Mouse (Mus musculus) adrenal gland, postnatal 14 days (tissue): ENCODE results near the gene Pafah1b3. TPM values are rescaled to one million over a fixed set of nuclear protein-coding genes. Genes with fewer than 3 reads are reported as not detected.
A peak's percentile ranks its signal among the peaks of the same experiment; 100 is the strongest.
"Not testable (repeated sequence)": the region's sequence is repeated elsewhere in the genome, so short reads cannot be mapped to it uniquely, and the experiment has no call there.

ENCODE experiments used
- DNase-seq: peaks from one replicate; pipeline ENCODE4 v3.0.0; 2021; ENCODE audit warnings: mixed read lengths
- total RNA-seq: library from RNA; stranded (reverse); gene quantifications from 2 replicates; pipeline ENCODE4 v1.2.3, GENCODE M21; 2021

Gene Pafah1b3
- total RNA-seq, 1 experiment from 2014 or later: 31.5 TPM

DNA sequence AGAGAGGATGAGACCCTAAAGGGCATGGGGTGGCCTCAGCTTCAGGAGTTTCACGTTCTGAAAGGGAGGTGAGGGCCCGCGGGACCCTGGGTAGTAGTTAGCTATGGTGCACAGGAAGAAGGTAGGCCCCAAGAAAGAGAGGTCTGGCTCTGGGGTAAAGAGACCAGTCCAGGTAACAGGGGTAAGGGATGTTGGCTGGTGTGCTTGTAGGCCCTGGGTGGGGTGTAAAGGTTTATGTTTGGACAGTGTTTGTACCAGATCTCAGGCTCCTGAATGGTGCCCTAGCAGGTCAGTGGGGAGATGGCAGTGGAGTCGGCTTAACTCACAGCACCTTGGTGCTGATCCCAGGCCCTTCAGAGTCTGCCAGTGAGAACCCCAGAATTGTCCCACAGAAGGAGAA lies 28.8 kb downstream of the Pafah1b3 start:
- DNase-seq: no peak

DNA sequence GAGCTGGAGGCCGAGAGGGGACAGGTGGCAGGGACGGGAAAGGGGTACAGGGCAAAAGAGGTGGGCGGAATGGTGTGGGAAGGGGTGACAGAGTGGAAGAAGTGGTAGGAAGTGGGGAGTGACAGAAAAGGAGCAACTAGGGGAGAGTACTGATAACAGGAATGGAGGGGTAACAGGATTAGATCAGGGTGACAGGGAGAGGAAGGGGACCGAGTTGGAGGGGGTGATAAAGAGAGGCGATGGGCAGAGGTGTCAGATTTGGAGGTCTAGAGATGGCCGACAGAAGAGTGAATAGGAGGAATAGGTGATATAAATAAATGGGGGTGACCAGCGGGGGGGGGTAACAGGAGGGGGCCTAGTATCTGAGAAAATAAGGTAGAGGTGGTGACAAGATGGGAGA lies 29.2 kb downstream of the Pafah1b3 start:
- no peak for DNase-seq

DNA sequence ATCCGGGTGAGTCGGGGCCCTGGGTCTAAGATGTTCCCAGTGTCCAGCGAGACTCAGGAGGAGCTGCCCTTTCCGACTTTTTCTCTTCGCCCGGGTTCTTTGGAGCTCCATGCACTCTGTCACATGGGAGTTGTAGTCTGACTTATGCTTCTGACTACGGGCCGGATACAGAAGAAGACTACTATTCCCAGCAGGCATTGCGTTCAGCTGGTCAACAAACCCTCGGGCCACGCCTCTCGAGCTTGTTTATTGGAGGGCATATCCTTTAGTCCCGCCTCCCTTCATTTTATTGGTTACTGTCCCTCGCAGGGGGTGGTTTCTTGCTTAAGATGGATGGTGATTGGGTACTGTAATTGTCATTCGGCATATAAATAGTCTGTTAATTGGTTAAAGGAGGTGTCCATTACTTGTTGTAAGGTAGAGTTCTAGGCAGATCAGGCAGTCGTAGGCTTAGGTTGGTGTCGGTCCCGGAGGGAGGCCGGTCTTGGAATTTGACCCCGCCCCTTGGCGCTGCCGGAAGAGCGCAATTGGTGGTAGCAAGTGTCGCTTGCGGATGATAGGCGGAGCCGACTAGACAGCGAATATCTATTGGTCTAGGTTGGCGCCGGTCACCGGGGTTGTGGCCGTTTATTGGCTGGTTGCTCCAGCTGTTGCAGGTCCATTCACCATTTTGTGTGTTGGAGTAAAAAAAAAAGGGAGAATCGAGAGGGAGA lies 29.9 kb downstream of the Pafah1b3 start:
- DNase-seq: peak; percentile 99

DNA sequence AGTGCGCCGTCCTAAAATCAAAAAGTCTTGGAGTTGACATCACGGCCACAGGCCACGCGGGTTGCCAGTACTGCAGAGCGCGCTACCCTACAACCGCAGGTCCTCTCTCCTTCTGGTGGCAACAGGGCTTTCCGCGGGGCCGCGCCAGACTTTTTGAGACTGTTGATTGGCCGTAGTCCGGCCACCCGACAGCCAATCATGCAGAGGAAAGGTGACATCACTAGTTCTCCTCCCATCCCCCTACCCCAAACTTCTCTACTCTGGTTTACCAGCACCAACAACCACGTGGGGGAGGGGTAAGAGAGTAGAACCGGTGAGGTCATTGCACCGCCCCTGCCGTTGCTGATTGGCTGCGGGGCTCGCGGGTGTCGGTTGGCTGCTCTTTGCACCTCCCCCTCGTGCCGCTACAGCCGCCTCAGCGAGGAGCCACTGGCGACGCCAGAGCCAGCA lies 30.5 kb downstream of the Pafah1b3 start, which contains the start of gene Cic:
Gene Cic, plus strand, starts transcription at position 404 of the 450 bp plus-strand sequence.
- DNase-seq: peak; percentile 99

DNA sequence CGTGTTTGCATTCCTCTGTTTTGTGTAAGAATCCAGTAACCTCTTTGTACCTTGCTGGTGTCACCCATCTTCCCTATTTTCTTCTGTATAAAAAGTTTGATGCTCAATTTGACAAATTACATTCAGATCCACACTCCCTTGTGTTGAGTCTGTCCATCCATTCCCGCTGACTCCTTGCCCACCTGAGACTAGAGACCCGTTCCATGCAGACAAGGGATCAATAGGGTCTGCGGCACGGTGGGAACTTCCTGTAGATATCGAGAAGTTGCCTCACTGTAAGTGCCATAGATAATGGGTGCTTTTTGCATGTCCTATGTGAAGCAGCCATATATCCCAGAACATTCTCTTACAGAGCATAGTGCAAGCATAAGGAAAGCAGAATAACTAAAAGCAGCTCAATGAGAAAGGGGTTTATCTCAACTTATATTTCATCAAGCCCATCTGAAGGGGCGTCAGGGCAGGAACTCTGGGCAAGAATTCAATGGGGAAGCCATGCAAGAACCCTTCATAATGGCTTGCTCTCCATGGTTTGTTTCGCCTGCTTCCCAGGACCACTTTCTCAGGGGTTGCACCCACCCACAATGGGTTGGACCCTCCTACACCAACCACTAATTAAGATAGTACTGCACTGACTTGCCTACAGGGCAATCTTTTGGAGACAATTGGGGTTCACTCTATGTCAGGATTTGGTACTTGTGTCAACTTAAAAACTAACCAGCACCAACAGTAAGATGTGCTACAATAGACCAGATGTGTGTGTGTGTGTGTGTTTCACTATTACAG lies 31.4 kb downstream of the Pafah1b3 start:
- DNase-seq: no peak

DNA sequence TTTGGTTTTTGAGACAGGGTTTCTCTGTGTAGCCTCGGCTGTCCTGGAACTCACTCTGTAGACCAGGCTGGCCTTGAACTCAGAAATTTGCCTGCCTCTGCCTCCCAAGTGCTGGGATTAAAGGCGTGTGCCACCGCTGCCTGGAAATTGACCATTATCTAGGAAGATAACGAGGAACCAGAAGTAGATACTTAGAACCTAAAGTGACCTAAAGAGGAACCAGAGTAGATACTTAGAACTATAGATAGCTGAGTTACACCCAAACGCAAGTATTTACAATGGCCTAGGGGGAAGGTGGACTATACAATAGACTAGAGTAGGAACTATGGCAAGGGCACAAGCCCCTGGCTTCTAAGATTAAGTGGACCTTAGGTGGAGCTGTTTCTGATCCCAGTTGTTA lies 32.0 kb downstream of the Pafah1b3 start:
- DNase-seq: not testable (repeated sequence)

DNA sequence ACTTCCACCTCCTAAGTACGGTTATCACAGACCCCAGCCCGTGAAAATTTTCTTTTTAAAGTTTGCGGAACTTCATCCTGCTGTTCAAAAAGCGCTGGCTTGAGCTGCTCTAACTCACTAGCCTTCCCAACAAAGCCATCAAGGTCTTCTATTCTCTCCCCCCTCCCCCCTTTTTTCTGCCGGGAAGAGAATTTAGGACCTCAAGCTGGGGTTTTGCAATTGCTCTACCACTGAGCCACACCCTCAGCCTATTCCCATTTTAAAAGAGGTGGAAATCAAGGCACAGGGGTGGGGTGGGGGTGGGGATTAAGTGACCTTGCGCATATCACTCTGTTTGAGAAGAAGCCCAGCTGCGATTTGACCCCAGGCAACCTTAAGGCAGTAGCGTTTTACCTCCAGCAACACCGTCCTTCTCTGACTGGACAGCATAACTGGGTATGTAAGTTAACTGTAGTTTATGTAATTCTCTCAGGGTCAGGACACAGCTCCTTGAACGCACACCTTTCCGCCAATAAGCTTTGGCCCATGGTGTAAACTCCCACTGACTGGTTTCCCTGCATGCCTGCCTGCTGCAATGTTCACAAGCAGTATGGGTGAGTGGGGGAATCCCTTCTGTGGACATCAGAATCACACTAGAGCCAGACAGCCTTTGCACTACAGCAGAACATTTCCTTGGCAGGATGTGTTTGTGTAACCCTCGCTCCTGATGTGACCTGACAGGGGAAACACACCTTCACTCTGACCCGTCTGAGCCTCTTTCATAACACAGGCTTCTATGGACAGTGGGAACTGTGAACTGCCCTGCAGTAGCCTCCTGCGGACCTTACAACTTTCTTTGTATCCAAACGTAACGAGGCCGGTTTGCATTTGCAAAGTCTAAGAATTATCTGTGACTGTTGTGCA lies 33.6 kb downstream of the Pafah1b3 start:
- DNase-seq: no peak

DNA sequence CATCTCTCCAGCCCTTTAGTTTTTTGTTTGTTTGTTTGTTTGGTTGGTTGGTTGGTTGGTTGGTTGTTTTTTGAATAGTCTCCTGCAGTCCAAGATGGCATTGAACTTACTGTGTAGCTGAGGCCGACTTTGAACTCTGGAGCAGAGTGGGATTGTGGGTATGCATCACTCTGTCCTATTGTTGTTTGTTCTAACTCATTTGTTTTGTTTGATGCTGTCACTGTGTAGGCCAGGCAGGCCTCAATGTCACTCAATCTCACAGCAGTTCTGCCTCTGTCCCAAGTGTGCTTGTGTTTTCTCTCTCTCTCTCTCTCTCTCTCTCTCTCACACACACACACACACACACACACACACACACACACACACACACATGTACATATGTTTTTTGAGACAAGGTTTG lies 35.9 kb downstream of the Pafah1b3 start:
- DNase-seq: no peak

DNA sequence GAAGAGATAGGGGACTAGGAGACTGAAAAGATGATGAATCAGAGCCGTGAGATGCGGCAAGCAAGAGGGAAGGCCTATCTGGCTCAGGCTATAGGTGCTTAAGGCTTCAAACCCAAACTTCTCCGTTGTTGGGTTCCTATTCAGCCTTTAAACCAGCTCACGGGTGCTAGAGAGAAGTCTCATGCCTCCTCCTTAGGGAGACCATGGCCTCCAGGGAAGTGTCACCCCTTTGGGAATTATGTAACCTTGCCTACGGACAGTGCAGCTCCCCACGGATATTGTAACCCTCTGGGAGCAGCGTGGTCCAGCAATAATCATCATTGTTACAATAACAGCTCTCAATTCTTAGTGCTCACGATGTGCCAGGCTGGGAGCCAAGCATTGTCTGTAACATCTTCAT lies 46.0 kb downstream of the Pafah1b3 start:
- no peak for DNase-seq

DNA sequence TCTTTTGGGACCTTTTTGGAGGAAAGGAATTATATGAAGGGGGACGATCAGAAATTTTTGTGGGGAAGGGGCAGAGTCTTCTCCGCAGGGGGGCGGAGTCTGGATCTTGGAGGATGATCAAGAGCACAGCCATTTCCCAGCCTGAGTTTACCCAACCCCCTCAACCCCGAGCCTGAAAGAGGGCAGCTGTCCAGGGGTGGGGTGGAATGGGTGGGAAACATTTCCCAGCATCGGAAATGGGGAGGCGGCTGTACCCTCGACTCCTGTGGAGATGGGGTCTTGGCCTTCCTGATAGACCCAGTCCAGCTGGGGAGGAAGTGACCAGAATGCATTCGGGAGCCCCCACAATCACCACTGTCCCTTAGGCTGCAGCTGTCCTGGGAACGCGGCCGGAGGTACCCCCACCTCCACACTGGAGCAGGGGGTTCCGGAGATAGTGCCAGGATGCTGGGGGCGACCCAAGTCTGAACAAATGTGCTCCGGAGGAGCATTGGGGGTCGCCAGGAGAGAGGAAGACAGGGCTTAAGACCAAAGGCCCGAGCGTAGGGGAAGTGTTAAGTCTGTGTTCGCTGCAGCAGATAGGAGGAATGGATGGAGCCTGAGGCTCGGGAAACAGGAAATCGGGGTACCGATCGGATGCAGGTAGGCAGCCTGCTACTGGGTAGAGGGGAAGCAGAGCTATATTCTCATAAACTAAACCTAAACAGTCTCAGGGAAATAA lies 46.6 kb downstream of the Pafah1b3 start:
- peak; percentile 66 for DNase-seq

DNA sequence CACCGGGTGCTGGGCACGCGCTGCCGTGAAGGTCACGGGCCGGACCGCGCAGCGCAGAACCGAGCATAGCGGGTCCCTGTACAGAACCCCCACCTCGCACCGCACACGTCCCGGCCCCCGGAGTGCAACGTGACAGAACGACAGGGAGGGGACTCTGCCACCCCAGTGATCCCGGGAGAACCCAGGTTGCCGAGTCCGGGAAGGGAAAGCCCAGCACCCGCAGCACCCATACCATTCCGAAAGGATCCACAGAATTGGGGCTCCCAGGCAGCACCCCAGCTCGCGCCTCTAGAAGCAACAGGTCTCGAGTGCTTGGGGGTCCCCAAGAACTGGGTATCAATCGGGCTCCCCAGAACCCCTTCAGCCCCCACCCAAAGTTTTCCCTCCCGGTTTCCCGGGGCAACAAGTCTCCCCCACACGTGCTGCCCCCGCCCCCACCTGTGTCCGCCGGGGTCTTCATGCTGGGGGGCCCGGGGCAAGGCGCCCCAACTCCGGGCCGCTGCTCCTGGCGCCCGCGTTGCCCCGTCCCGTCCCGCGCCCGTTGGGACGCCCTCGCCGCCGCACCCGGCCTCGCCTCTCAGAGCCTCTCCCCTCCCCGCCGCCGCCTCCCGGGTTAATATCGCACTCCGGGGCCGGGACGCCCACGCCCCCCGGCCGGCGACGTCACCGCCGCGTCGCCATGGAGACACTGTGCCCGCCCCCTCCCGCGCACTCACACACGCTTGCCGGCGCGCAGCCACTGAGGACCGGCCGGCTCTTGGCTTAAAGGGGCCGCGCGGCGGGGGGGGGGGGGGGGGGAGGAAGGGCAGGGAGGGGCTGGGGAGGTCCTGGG lies 47.4 kb downstream of the Pafah1b3 start, which contains the start of gene Erf:
Gene Erf, minus strand, starts transcription at position 621 of the 832 bp plus-strand sequence.
- peak; percentile 98 for DNase-seq

DNA sequence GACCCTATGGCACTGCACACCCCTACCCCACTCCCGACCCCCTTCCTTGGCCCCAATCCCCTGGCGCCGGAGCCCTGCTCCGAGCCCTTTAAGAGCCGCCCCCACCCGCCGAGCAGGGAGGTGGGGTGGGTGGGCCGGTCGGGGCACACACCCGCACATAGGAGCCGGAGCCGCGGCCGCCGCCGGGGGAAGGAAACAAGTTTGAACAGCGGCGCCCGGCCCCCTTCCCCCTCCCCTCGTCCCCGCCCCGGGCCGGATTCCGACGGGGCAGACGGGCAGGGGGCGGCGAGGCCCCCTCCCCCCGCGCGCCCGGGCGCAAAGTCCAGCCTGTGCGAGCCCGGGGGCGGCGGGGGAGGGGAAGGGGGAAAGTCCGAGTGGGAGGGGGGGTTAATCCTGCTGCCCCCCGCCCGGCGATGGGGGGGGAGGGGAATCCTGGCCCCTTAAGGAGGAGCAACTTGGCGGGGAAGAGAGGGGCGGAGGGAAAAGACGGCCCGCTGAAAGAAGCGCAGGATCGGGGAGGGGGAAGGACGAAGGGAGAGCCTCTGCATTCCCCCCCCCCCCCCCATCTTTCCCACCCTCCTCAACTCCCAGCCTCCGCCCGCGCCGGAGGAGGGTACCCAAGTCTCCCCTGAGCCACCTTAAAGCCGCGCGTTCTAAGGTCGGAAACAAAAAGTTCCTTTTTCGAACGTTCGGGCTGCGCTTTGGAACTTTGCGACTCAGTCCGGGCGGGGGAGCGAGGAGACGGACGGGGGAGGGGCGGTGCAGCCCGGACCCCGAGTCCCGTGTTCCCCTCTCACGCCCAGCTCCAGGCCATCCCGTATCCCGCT lies 48.3 kb downstream of the Pafah1b3 start:
- DNase-seq: peak; percentile 86

DNA sequence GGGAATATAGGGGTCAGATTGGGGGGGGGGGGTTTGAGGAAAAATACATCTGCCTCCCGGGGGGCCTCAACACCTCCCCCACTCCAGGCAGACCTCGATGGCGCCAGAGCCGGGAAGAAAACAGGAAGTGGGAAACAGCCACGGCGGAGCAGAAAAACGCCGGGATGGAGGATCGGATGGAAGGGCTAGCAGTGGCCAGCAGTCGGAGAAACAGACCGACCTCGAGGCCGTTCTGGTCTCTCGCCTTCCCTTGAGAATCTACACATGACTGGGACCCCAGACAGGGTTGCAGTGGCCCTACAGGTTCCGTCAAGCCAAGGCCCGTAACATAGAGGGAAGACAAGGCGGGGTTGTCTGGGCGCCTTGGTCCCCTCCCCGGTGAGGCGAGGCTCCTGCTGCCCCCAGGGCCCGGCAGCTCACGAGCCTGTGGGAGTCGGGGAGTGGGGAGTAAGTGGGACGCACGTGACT lies 48.9 kb downstream of the Pafah1b3 start:
- peak; percentile 56 for DNase-seq

DNA sequence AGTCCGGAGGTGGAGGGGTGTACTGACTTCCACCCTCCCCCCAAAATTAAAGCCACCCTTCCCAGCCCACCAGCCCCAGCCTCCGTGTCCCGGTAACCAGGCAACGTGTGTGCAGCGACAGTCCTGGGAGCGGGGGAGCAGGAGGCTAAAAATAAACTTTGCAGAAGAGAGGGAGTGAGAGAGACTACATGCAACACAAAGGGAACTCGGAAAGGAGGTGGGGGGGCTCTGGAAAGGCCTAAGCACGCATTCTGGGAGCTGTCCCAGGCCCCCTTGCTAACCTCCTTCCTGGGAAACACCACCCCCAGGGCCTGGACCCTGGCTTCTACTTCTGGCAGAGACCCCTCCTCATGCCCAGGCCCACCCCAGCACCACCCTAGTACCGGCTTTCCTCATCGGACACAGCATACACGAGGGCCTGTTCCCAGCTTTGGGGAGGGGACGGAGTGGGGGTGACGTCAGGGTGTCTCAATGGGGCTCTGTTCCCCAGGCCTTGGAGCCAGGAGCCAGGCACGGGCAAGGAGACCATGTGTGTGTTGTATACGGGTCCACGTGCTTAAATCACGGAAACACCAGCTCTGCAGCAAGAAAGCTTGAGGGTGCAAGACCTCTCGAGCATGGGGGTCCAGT lies 49.7 kb downstream of the Pafah1b3 start:
- DNase-seq: peak; percentile 60

DNA sequence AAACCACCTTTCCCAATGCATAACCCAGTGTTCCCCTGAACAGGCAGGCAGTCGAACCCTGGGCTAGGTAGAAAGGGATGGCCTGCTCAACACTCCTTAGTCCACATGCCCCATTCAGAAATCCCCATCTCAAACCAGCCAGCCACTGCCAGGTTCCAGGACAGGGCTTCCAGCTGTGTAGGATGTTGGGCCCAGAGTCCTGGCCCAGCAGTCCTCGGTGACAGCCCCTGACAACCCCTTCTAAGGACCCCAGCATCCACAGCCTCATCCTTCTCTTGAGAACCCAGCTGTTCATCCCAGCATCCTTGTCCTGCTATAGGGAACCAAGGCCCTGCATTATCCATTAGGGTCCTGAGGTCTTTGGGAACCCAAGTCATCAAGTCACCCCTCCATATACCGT lies 50.3 kb downstream of the Pafah1b3 start:
- no peak for DNase-seq

DNA sequence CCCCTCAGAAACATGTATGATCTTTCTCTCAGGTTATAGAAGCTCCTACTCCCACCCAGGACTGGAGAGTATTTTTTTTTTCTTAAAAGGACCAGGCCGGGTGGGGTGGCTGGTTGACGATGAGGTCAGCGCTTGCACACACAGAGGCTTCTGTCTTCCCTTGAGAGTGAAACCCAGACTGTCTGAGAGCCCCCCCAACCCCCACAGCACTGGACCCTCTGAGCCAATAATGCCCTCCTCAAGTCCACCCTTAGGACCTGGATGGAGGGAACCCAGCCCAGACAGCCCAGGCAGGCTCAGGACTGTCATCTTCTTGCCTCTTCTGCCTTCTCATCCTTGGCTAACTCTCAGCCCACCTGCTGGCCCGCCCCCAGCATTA lies 51.0 kb downstream of the Pafah1b3 start:
- DNase-seq: no peak

DNA sequence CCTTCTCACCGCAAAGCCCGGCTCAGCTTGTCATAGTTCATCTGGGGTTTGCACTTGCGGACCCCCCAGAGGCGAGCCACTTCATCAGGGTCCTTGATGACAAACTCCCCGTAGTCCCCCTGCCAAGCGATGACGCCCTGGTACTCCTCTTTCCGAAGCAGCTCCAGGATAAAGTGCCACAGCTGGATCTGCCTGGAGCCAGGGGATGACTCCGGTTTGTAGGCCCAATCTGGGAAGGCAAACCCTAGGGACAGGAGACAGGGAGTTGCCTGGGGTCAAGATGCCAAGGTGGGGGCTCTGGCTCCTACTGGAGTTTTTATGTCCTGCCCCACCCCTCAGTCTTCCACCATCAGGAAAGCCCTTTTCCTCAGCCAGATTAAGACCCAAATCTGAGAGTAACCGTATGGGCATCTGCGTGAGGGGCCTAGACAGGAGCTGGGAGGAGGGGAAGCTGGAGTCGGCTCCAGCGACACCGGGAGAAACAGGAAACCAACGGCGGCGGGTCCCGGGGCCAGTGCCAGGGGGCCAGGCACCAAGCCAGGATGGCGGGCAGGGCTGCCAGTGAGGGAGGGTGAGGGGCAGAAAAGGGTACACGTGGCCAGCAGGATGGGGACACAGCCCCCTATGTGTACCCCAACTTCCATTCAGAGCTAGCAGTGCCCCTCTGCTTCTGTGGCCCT lies 51.6 kb downstream of the Pafah1b3 start:
- DNase-seq: peak; percentile 62
